Mouse (Mus musculus): ENCODE measurements around the gene Folr1. TPM values are rescaled to one million over a fixed set of nuclear protein-coding genes. Genes with fewer than 3 reads are reported as not detected.

The Folr1 gene
- polyA plus RNA-seq, 1 experiment from 2014 or later, result 11.9 TPM

DNA sequence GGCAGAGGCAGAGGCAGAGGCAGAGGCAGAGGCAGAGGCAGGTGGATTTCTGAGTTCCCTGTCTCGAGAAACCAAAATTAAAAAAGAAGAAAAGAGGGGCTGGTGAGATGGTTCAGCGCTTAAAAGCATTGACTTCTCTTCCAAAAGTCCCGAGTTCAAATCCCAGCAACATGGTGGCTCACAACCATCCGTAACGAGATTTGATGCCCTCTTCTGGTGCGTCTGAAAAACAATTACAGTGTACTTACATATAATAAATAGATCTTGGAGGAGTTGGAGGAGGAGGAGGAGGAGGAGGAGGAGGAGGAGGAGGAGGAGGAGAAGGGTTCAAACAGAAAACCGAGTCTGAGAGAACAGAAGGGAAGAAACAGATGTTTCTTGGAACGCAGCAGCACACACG is 25.1 kb upstream of the Folr1 start:
- no peak for DNase-seq (ENCODE audit: extremely low spot score, low spot score)
- Histone ChIP-seq H3K4me3 (peak overlapping the region; percentile 66), H3K36me3 (replicated peaks) (peaks cover 26% of the 10 kb centered on the region), H3K9me3 (no peaks in the 10 kb centered on the region), H3K27me3 (ENCODE audit: poor library complexity, severe bottlenecking) (no peaks in the 10 kb centered on the region), H3K4me1 (peaks cover 18% of the 10 kb centered on the region), H3K27ac (peak overlapping the region; percentile 96)
- 35% methylated on average over 9 of the region's 9 CpGs for WGBS

GRCm38 (mm10) chr7:101888460-101888859 is 17.9 kb upstream of the Folr1 start:
- no peak overlapping the region for H3K4me3 ChIP-seq
- H3K4me1 ChIP-seq, result no peaks in the 10 kb centered on the region
- H3K27me3 ChIP-seq (ENCODE audit: poor library complexity, severe bottlenecking), result no peaks in the 10 kb centered on the region
- H3K9me3 ChIP-seq, result no peaks in the 10 kb centered on the region
- H3K36me3 ChIP-seq (replicated peaks), result no peaks in the 10 kb centered on the region
- H3K27ac ChIP-seq, result no peak overlapping the region
- no peak for DNase-seq (ENCODE audit: extremely low spot score, low spot score)
- WGBS, result 91% methylated on average over 4 of the region's 4 CpGs

DNA sequence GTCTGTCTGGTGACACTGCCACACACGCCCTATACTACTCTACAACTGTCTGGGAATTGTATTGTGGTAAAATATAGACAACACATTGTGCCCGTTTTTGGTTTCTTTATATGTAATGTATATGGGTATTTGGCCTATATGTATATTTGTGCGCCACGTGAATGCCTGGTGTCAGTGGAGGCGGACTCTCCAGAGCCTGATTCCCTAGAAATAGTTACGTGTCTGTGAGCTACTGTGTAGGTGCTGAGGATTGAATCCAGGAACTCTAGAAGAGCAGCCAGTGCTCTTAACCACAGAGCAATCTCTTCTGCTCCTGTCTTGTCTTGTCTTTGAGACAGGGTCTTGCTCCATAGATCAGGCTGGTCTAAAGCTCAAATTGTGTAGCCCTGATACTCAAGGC is 15.7 kb upstream of the Folr1 start:
- H3K36me3 ChIP-seq (replicated peaks), result no peaks in the 10 kb centered on the region
- no peak overlapping the region for H3K4me3 ChIP-seq
- H3K27me3 ChIP-seq (ENCODE audit: poor library complexity, severe bottlenecking), result no peaks in the 10 kb centered on the region
- 89% methylated on average over 6 of the region's 6 CpGs for WGBS
- no peaks in the 10 kb centered on the region for H3K9me3 ChIP-seq
- H3K27ac ChIP-seq, result no peak overlapping the region
- peaks cover 4% of the 10 kb centered on the region; the same call in 1 of the 2 replicates for H3K4me1 ChIP-seq
- DNase-seq (ENCODE audit: extremely low spot score, low spot score), result no peak

DNA sequence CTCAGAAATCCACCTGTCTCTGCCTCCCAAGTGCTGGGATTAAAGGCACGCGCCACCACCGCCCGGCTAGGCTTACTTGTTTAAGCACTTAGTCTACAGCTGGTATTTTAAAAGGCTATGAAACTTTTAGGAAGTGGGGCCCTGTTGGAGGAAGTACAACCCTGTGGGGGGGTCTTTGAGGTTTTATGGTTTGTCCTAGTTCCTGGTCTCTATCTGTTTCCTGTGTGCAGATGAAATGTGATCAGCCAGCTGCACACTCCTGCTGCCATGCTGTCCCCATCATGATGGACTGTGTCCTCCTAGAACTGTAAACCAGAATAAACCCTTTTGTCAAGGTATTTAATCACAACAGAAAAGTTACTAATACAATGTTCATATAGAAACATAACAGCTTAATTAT is 13.6 kb upstream of the Folr1 start:
- Histone ChIP-seq H3K27me3 (ENCODE audit: poor library complexity, severe bottlenecking) (no peaks in the 10 kb centered on the region), H3K4me3 (no peak overlapping the region), H3K27ac (no peak overlapping the region), H3K9me3 (no peaks in the 10 kb centered on the region), H3K4me1 (peaks cover 4% of the 10 kb centered on the region; the same call in 1 of the 2 replicates), H3K36me3 (replicated peaks) (no peaks in the 10 kb centered on the region)
- DNase-seq (ENCODE audit: extremely low spot score, low spot score), result no peak
- 97% methylated on average over 4 of the region's 4 CpGs for WGBS

- WGBS, result 67% methylated on average over 9 of the region's 9 CpGs
- H3K4me1 ChIP-seq, result peaks cover 4% of the 10 kb centered on the region; the same call in 1 of the 2 replicates
- no peak overlapping the region for H3K27ac ChIP-seq
- H3K9me3 ChIP-seq, result no peaks in the 10 kb centered on the region
- DNase-seq (ENCODE audit: extremely low spot score, low spot score), result no peak
- H3K4me3 ChIP-seq, result no peak overlapping the region
- H3K36me3 ChIP-seq (replicated peaks), result no peaks in the 10 kb centered on the region
- no peaks in the 10 kb centered on the region for H3K27me3 ChIP-seq (ENCODE audit: poor library complexity, severe bottlenecking)
These were observed 12.0 kb upstream of the Folr1 start for GRCm38 (mm10) chr7:101882413-101883154.

DNA sequence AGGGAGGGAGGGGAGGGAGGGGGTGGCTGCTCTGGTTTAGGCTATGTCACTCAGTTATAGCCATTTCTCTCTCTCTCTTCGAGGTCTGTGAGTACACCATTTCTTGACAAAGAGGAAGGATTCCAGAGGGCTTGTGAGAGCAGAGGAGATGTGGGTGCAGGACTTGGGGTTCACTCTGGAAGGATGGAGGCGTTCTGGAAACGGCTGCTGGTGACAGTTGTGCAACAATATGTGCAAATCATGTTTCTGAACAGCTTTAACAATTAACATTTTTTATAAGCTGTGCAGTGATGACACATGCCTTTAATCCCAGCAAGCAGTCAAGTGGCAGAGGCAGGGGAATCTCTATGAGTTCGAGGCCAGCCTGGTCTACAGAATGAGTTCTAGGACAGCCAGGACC is 10.3 kb upstream of the Folr1 start:
- Histone ChIP-seq H3K27ac (no peak overlapping the region), H3K9me3 (no peaks in the 10 kb centered on the region), H3K36me3 (replicated peaks) (no peaks in the 10 kb centered on the region), H3K27me3 (ENCODE audit: poor library complexity, severe bottlenecking) (no peaks in the 10 kb centered on the region), H3K4me1 (peaks cover 4% of the 10 kb centered on the region; the same call in 1 of the 2 replicates), H3K4me3 (no peak overlapping the region)
- no peak for DNase-seq (ENCODE audit: extremely low spot score, low spot score)
- WGBS, result 88% methylated on average over 4 of the region's 4 CpGs

DNA sequence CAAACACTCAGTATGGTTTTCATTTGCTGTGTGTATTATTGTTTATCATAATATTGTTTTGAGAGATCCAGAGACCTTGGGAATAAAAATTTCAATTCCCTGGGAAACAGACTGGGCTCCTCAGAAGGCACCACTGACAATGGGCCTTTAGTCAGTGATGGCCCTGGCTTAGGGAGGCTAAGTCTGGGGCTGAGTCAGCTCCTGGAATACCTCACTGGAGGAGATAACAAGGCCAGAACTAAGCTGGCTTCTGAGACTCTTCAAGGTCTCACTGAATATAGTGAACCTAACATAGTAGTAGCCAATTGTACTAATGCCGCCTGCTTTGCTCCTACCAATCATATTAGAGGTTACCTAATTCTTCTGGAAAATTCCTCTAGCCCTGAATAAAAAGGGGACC is 5.4 kb upstream of the Folr1 start:
- no peak for DNase-seq (ENCODE audit: extremely low spot score, low spot score)
- no peaks in the 10 kb centered on the region for H3K9me3 ChIP-seq
- WGBS, result 82% methylated on average over 1 of the region's 1 CpGs

GRCm38 (mm10) chr7:101871296-101871695 is 708 bp upstream of the Folr1 start:
- Histone ChIP-seq H3K36me3 (replicated peaks) (no peaks in the 10 kb centered on the region), H3K27ac (no peak overlapping the region), H3K27me3 (ENCODE audit: poor library complexity, severe bottlenecking) (no peaks in the 10 kb centered on the region), H3K4me1 (peaks cover 26% of the 10 kb centered on the region), H3K9me3 (no peaks in the 10 kb centered on the region), H3K4me3 (no peak overlapping the region)
- 87% methylated on average over 3 of the region's 3 CpGs for WGBS
- no peak for DNase-seq (ENCODE audit: extremely low spot score, low spot score)

More for the DNA sequence above, 5.4 kb upstream of the Folr1 start:
- Histone ChIP-seq H3K27ac (no peak overlapping the region), H3K4me1 (no peaks in the 10 kb centered on the region), H3K27me3 (ENCODE audit: poor library complexity, severe bottlenecking) (no peaks in the 10 kb centered on the region), H3K4me3 (no peak overlapping the region), H3K36me3 (replicated peaks) (no peaks in the 10 kb centered on the region)

- Histone ChIP-seq H3K4me3 (no peak overlapping the region), H3K9me3 (no peaks in the 10 kb centered on the region), H3K4me1 (peaks cover 26% of the 10 kb centered on the region), H3K27me3 (ENCODE audit: poor library complexity, severe bottlenecking) (no peaks in the 10 kb centered on the region), H3K27ac (peak overlapping the region; percentile 77), H3K36me3 (replicated peaks) (no peaks in the 10 kb centered on the region)
- DNase-seq (ENCODE audit: extremely low spot score, low spot score), result peak; percentile 48
- 51% methylated on average over 7 of the region's 7 CpGs for WGBS
These were observed 1.5 kb downstream of the Folr1 start for GRCm38 (mm10) chr7:101869163-101869500.

DNA sequence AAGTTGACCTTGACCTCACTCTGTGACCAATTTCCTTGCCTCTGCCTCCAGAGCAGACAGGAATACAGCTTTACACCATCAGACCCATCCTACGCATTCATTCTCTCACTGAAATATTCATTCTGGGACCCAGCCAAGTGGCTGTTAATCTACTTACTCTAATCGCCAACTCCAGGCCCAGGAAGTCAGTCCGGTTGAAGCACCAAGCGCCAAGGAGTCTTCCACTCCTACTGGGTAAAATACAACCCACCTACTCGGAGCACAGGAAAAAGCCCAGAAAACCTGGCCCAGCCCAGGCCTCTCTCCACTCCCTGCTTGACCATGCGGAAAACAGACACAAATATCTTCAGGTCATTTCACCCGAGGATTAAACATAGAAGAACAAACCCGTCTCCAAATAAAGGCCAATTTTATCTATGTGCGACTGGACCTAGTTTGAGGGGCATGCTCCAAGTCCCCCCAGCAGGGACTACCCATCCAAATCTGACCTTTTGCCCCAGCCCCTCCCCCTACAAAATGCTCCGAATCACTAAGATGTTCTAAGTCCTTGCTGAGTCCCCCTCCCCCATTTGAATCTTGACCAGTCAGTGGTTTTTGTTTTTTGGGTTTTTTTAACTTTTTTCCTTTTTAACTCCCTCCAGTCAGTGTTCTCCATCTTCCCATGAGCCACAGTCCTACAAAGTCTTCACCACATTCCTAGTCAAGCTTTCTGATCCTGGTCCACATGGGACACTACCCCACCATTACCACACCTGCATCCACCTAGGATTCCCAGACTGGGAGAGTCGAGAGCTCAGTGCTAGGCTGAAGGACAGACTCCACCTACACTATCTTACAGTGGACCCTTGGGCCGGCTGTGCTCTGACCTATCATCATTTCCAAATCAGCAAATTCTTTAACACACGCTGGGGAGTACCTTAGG is 2.1 kb downstream of the Folr1 start:
- WGBS, result 51% methylated on average over 13 of the region's 13 CpGs
- Histone ChIP-seq H3K36me3 (replicated peaks) (no peaks in the 10 kb centered on the region), H3K9me3 (no peaks in the 10 kb centered on the region), H3K27ac (peak overlapping the region; percentile 77), H3K27me3 (ENCODE audit: poor library complexity, severe bottlenecking) (no peaks in the 10 kb centered on the region), H3K4me1 (peaks cover 26% of the 10 kb centered on the region), H3K4me3 (peak overlapping the region; percentile 8; the same call in 1 of the 2 replicates)
- DNase-seq (ENCODE audit: extremely low spot score, low spot score), result no peak

GRCm38 (mm10) chr7:101867482-101867881 is 3.1 kb downstream of the Folr1 start:
- WGBS, result 99% methylated on average over 4 of the region's 4 CpGs
- Histone ChIP-seq H3K36me3 (replicated peaks) (no peaks in the 10 kb centered on the region), H3K27ac (no peak overlapping the region), H3K4me1 (peaks cover 26% of the 10 kb centered on the region), H3K9me3 (no peaks in the 10 kb centered on the region), H3K4me3 (no peak overlapping the region), H3K27me3 (ENCODE audit: poor library complexity, severe bottlenecking) (no peaks in the 10 kb centered on the region)
- no peak for DNase-seq (ENCODE audit: extremely low spot score, low spot score)

GRCm38 (mm10) chr7:101866491-101867265 is 3.9 kb downstream of the Folr1 start:
- Histone ChIP-seq H3K9me3 (no peaks in the 10 kb centered on the region), H3K27ac (peak overlapping the region; percentile 60; the same call in 1 of the 2 replicates), H3K4me1 (peaks cover 26% of the 10 kb centered on the region), H3K36me3 (replicated peaks) (no peaks in the 10 kb centered on the region), H3K27me3 (ENCODE audit: poor library complexity, severe bottlenecking) (no peaks in the 10 kb centered on the region), H3K4me3 (no peak overlapping the region)
- 83% methylated on average over 11 of the region's 11 CpGs for WGBS
- no peak for DNase-seq (ENCODE audit: extremely low spot score, low spot score)

All from forebrain, embryonic 10.5 days (tissue).